Mouse (Mus musculus): ENCODE measurements around the gene Marveld2. TPM values are rescaled to one million over a fixed set of nuclear protein-coding genes. Genes with fewer than 3 reads are reported as not detected.

The Marveld2 gene
- polyA plus RNA-seq, 1 experiment from 2014 or later, result 5.6 TPM

GRCm38 (mm10) chr13:100553042-100553437 is 63.7 kb downstream of the Marveld2 start:
- ATAC-seq (ENCODE audit: insufficient number of reproducible peaks, insufficient read depth, low FRiP score, low TSS enrichment, low read depth), result no peak
- Histone ChIP-seq H3K36me3 (no peaks in the 10 kb centered on the region), H3K9ac (peak overlapping the region; percentile 69; the same call in 1 of the 2 replicates), H3K4me2 (peak overlapping the region; percentile 100), H3K4me1 (peaks cover 25% of the 10 kb centered on the region), H3K9me3 (no peaks in the 10 kb centered on the region), H3K4me3 (peak overlapping the region; percentile 62), H3K27ac (no peak overlapping the region), H3K27me3 (peaks cover 57% of the 10 kb centered on the region)
- WGBS, result 3% methylated on average over 12 of the region's 12 CpGs

GRCm38 (mm10) chr13:100552369-100553041 is 64.3 kb downstream of the Marveld2 start, which contains the start of gene Ocln:
TSS of gene Ocln (minus strand) at chr13:100552718.
- H3K4me3 ChIP-seq, result peak within 1 kb of the TSS; percentile 62
- peaks cover 57% of the 10 kb centered on the region for H3K27me3 ChIP-seq
- H3K27ac ChIP-seq, result peak within 1 kb of the TSS; percentile 22; the same call in 1 of the 2 replicates
- peak within 1 kb of the TSS; percentile 69 for H3K9ac ChIP-seq
- H3K4me2 ChIP-seq, result peak within 1 kb of the TSS; percentile 100
- WGBS, result under 1% methylated on average over 45 of the region's 45 CpGs
- ATAC-seq (ENCODE audit: insufficient number of reproducible peaks, insufficient read depth, low FRiP score, low TSS enrichment, low read depth), result peak; percentile 65
- H3K9me3 ChIP-seq, result no peaks in the 10 kb centered on the region
- H3K4me1 ChIP-seq, result peaks cover 25% of the 10 kb centered on the region
- no peaks in the 10 kb centered on the region for H3K36me3 ChIP-seq

- peak overlapping the region; percentile 100 for H3K4me2 ChIP-seq
- under 1% methylated on average over 34 of the region's 35 CpGs for WGBS
- no peaks in the 10 kb centered on the region for H3K36me3 ChIP-seq
- peaks cover 57% of the 10 kb centered on the region for H3K27me3 ChIP-seq
- peak overlapping the region; percentile 22; the same call in 1 of the 2 replicates for H3K27ac ChIP-seq
- H3K4me3 ChIP-seq, result peak overlapping the region; percentile 62
- no peaks in the 10 kb centered on the region for H3K9me3 ChIP-seq
- H3K4me1 ChIP-seq, result peaks cover 25% of the 10 kb centered on the region
- no peak; the same call in 1 of the 2 replicates for ATAC-seq (ENCODE audit: insufficient number of reproducible peaks, insufficient read depth, low FRiP score, low TSS enrichment, low read depth)
- H3K9ac ChIP-seq, result peak overlapping the region; percentile 69
Measured at GRCm38 (mm10) chr13:100552009-100552368, 64.8 kb downstream of the Marveld2 start.

GRCm38 (mm10) chr13:100551371-100552008 is 65.3 kb downstream of the Marveld2 start:
- Histone ChIP-seq H3K36me3 (no peaks in the 10 kb centered on the region), H3K9me3 (no peaks in the 10 kb centered on the region), H3K27me3 (peaks cover 56% of the 10 kb centered on the region), H3K4me3 (peak overlapping the region; percentile 62), H3K4me2 (peak overlapping the region; percentile 100), H3K9ac (peak overlapping the region; percentile 69), H3K27ac (0 out of 2 replicates have a peak overlapping the region, but pooled peaks have one; percentile 22), H3K4me1 (peaks cover 25% of the 10 kb centered on the region)
- WGBS, result under 1% methylated on average over 41 of the region's 41 CpGs
- ATAC-seq (ENCODE audit: insufficient number of reproducible peaks, insufficient read depth, low FRiP score, low TSS enrichment, low read depth), result no peak; the same call in 1 of the 2 replicates

GRCm38 (mm10) chr13:100547269-100547668 is 69.5 kb downstream of the Marveld2 start:
- no peak for ATAC-seq (ENCODE audit: insufficient number of reproducible peaks, insufficient read depth, low FRiP score, low TSS enrichment, low read depth)
- WGBS, result 73% methylated on average over 5 of the region's 5 CpGs

More at GRCm38 (mm10) chr13:100547269-100547668, 69.5 kb downstream of the Marveld2 start:
- Histone ChIP-seq H3K4me3 (no peak overlapping the region), H3K9me3 (no peaks in the 10 kb centered on the region), H3K36me3 (no peaks in the 10 kb centered on the region), H3K4me2 (no peak overlapping the region), H3K27ac (no peak overlapping the region), H3K9ac (no peak overlapping the region), H3K27me3 (peaks cover 29% of the 10 kb centered on the region), H3K4me1 (peaks cover 16% of the 10 kb centered on the region)

Other genes with a start within 250 kb of the Marveld2 start
- gene Naip1, start 164.1 kb downstream of the Marveld2 start, polyA plus RNA-seq (2015; fragmentation: Nextera tagmentation; extraction: Ambion mirVana), result not detected in 2 replicates
- gene Gtf2h2, start 124.4 kb downstream of the Marveld2 start, polyA plus RNA-seq (2015; fragmentation: Nextera tagmentation; extraction: Ambion mirVana), result 76.8 and 86.5 TPM in 2 replicates
- gene Ocln, start 64.3 kb downstream of the Marveld2 start, polyA plus RNA-seq (2015; fragmentation: Nextera tagmentation; extraction: Ambion mirVana), result 7.8 and 11.1 TPM in 2 replicates
- 295 and 310 TPM in 2 replicates for gene Ak6, start 34.0 kb upstream of the Marveld2 start, polyA plus RNA-seq (2015; fragmentation: Nextera tagmentation; extraction: Ambion mirVana)
- 23.6 and 24.2 TPM in 2 replicates for gene Rad17, start 34.1 kb upstream of the Marveld2 start, polyA plus RNA-seq (2015; fragmentation: Nextera tagmentation; extraction: Ambion mirVana)
- gene Taf9, start 34.6 kb upstream of the Marveld2 start, polyA plus RNA-seq (2015; fragmentation: Nextera tagmentation; extraction: Ambion mirVana), result 12.7 and 21.4 TPM in 2 replicates
- gene Ccdc125, start 52.7 kb upstream of the Marveld2 start, polyA plus RNA-seq (2015; fragmentation: Nextera tagmentation; extraction: Ambion mirVana), result 4.4 and 4.7 TPM in 2 replicates
- gene Cdk7, start 114.0 kb upstream of the Marveld2 start, polyA plus RNA-seq (2015; fragmentation: Nextera tagmentation; extraction: Ambion mirVana), result 91.7 and 98.8 TPM in 2 replicates
- 123 and 141 TPM in 2 replicates for gene Mrps36, start 127.7 kb upstream of the Marveld2 start, polyA plus RNA-seq (2015; fragmentation: Nextera tagmentation; extraction: Ambion mirVana)
- gene Cenph, start 158.9 kb upstream of the Marveld2 start, polyA plus RNA-seq (2015; fragmentation: Nextera tagmentation; extraction: Ambion mirVana), result 43.7 and 44.6 TPM in 2 replicates
- gene Ccnb1, start 169.6 kb upstream of the Marveld2 start, polyA plus RNA-seq (2015; fragmentation: Nextera tagmentation; extraction: Ambion mirVana), result 232 and 240 TPM in 2 replicates
- gene Slc30a5, start 216.5 kb upstream of the Marveld2 start, polyA plus RNA-seq (2015; fragmentation: Nextera tagmentation; extraction: Ambion mirVana), result 50.6 and 54.5 TPM in 2 replicates